Mouse (Mus musculus) E14TG2a.4 (cell line): Measurements from ENCODE around the gene Akap2.

ENCODE experiments used
- H3K27me3 ChIP-seq: 2 replicates; pipeline ENCODE4 v1.6.1; 2014; ENCODE audit warnings: low read length, control low read depth; ENCODE audit not compliant: insufficient read depth
- H3K36me3 ChIP-seq: 2 replicates; pipeline ENCODE4 v1.6.1; 2014; ENCODE audit warnings: low read length, control low read depth; ENCODE audit not compliant: insufficient read depth
- H3K4me1 ChIP-seq: replicated peaks from 2 replicates; pipeline ENCODE4 v1.6.1; 2014; ENCODE audit warnings: low read depth, low read length, control low read depth
- H3K4me3 ChIP-seq: replicated peaks from 2 replicates; pipeline ENCODE4 v1.5.1; 2014; ENCODE audit warnings: mild to moderate bottlenecking, low read length
- H3K9me3 ChIP-seq: 2 replicates; pipeline ENCODE4 v1.6.1; 2014; ENCODE audit warnings: low read length, control low read depth
- CTCF ChIP-seq: conservative IDR thresholded peaks from 2 replicates; pipeline ENCODE4 v1.5.1; 2014; ENCODE audit warnings: low read length
- NANOG ChIP-seq: IDR thresholded peaks from 2 replicates; pipeline ENCODE4 v1.6.1; 2014; ENCODE audit warnings: borderline replicate concordance, low read length, mixed read lengths
- POU5F1 ChIP-seq: IDR thresholded peaks from 2 replicates; pipeline ENCODE4 v1.6.1; 2014; ENCODE audit warnings: low read length, borderline replicate concordance

Gene Akap2

DNA sequence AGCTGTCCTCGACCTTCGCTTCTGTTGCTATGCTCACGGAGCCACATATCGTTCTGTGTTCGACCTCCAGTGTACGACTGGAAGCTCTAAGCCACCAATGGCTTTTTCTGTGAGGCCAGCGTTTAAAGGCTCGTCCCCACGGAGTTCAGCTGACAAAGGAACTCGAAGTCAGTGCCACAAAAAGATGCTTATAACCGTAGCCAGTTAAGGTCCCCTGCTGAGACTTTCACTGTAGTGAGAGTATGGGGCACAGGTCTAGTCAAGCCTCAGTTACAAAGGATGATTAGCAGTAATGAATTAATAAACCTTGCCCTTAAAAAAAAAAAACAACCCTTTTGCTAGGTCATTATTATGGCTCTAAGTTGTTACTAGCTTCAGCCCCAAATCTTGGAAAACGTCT is 37.3 kb upstream of the Akap2 start:
- H3K27me3 ChIP-seq = peaks cover 7% of the 10 kb centered on the region; the same call in 1 of the 2 replicates
- no peaks in the 10 kb centered on the region for H3K36me3 ChIP-seq
- H3K4me3 ChIP-seq = no peak overlapping the region
- H3K9me3 ChIP-seq = no peaks in the 10 kb centered on the region
- peaks cover 87% of the 10 kb centered on the region for H3K4me1 ChIP-seq
- TF ChIP-seq POU5F1 = no peak
- no peak for TF ChIP-seq NANOG
- no peak for TF ChIP-seq CTCF

DNA sequence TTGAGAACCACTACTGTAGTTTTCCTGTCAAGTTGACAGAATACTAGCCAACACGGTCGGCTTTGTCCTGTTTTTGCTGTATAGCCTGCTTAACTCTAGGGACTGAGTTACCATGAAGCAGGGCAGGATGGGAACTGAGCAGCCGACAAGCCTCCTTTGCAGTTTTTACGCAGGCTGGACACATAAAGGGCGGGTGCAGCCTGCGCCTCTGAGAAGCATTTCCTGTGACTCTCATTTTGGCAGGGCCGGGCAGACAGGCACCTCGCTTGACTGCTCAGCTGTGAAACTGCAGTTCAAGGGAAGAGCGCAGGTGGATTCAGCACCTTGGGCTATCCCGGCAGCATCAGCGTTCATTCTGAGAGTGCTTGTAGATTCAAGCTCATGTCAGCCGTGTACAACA is 35.9 kb upstream of the Akap2 start:
- Histone ChIP-seq H3K4me1 (peaks cover 88% of the 10 kb centered on the region), H3K27me3 (peaks cover 7% of the 10 kb centered on the region; the same call in 1 of the 2 replicates), H3K36me3 (no peaks in the 10 kb centered on the region), H3K4me3 (peak overlapping the region; percentile 30; the same call in 1 of the 2 replicates), H3K9me3 (no peaks in the 10 kb centered on the region)
- TF ChIP-seq NANOG (no peak), CTCF (no peak), POU5F1 (no peak)

DNA sequence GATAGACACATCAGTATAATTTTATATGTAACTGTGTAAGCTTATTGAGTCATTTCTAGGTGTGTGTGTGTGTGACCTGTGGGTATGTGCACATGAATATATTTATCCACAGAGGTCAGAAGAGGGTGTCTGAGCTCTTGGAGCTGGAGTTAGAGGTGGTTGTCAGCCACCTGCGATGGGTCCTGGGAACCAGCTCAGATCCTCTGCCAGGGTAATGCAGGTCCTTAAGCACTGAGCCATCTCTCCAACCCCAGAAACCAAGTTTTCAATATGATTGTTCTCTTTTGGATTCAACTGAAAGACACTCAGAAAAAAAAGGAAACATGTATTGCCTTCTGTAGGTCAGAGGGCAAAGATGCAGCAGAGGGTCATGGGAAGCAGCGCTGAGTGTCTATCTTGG is 35.1 kb upstream of the Akap2 start:
- TF ChIP-seq CTCF (no peak), POU5F1 (no peak), NANOG (no peak)
- Histone ChIP-seq H3K4me1 (peaks cover 90% of the 10 kb centered on the region), H3K36me3 (no peaks in the 10 kb centered on the region), H3K27me3 (peaks cover 7% of the 10 kb centered on the region; the same call in 1 of the 2 replicates), H3K9me3 (no peaks in the 10 kb centered on the region), H3K4me3 (no peak overlapping the region)

DNA sequence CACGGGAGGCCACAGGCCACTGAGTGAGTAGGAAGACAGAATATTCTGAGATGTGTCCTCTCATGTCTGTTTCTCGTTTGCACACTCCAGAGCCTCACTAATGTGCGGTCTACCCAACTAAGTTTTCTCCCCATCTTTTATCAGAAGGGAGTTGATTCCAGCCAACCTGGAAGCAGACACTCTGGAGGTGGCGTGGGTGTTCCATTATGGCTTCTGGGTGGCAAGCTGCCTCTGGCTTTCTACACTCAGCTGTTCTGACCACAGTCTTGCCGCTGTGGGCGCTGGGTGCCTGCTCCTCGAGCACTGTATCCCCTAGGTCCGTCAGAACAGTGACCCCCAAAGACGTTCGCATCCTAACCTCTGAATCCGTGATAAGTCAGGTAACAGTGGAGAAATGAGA is 34.5 kb upstream of the Akap2 start:
- peaks cover 6% of the 10 kb centered on the region; the same call in 1 of the 2 replicates for H3K27me3 ChIP-seq
- TF ChIP-seq NANOG (no peak), POU5F1 (no peak), CTCF (no peak)
- peaks cover 90% of the 10 kb centered on the region for H3K4me1 ChIP-seq
- H3K4me3 ChIP-seq = no peak overlapping the region
- H3K36me3 ChIP-seq = no peaks in the 10 kb centered on the region
- no peaks in the 10 kb centered on the region for H3K9me3 ChIP-seq

DNA sequence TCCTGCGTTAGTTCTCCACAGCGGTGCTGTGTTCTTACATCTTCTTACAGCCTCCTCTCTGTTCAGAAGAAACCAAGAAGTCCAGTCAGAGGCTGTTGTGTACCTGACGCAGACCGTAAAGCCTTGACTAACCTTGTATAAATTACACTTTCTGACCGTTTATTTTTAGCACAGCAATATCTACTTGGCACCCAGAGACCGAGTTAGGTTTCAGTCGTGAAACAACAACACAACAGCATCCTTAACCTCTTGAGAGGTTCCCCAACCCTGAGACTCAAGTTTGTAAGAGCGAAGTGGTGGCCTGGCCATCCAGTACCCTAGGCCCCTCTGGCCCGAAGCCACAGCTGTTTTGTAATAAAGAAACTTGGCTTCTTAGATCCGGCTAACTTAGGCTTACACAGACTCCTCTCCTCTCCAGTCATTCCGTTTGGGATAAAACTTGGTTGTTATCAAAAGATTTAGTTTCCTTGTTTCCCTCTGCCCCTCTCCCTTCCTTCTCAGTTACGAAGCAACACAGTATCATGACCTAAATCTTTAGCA is 32.7 kb upstream of the Akap2 start:
- H3K36me3 ChIP-seq = no peaks in the 10 kb centered on the region
- H3K27me3 ChIP-seq = no peaks in the 10 kb centered on the region
- no peak overlapping the region for H3K4me3 ChIP-seq
- no peaks in the 10 kb centered on the region for H3K9me3 ChIP-seq
- TF ChIP-seq CTCF (no peak), NANOG (no peak), POU5F1 (no peak)
- H3K4me1 ChIP-seq = peaks cover 94% of the 10 kb centered on the region

DNA sequence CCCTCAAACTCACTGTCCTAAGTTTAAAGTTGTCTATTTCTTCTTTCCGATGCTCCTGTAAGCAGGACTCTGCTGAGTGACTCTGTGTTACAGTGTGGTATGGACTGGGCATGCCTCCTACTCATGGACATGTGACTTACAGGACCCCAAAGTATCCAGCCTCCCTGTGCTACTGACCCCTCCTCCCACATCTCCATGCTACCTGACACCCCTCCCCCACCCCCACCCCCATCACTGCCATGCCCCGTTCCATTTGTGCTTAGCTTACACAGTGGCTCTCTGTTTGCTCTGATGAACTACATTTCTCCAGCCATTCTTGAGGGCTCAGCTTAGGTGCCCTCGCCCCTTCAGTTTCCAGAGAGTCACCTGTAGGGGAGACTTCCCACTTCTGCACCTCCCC is 30.7 kb upstream of the Akap2 start:
- H3K36me3 ChIP-seq = no peaks in the 10 kb centered on the region
- peaks cover 97% of the 10 kb centered on the region for H3K4me1 ChIP-seq
- no peaks in the 10 kb centered on the region for H3K27me3 ChIP-seq
- H3K9me3 ChIP-seq = no peaks in the 10 kb centered on the region
- H3K4me3 ChIP-seq = peak overlapping the region; percentile 50
- TF ChIP-seq CTCF = no peak
- no peak for TF ChIP-seq NANOG

DNA sequence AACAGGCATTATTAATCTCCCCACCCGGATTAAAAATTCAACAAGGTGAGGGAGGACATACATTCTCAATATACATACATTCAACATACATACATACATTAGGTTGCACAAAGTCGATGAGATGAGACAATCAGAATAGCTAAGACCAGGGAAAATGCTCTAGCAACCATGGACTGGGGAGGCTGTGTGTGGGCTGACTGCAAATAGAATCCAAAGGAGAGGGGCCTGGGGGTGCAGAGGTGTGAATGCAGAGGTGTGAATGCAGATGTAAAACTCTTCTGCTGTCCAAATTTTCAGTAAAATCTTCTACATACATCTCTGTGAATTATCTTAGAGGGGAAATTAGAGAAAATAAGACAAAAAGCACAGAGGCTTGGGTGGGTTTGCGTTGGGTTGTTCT is 29.9 kb upstream of the Akap2 start:
- H3K4me3 ChIP-seq = no peak overlapping the region
- H3K4me1 ChIP-seq = peaks cover 95% of the 10 kb centered on the region
- H3K9me3 ChIP-seq = no peaks in the 10 kb centered on the region
- H3K36me3 ChIP-seq = no peaks in the 10 kb centered on the region
- no peak for TF ChIP-seq POU5F1
- TF ChIP-seq CTCF = no peak
- TF ChIP-seq NANOG = no peak
- no peaks in the 10 kb centered on the region for H3K27me3 ChIP-seq

DNA sequence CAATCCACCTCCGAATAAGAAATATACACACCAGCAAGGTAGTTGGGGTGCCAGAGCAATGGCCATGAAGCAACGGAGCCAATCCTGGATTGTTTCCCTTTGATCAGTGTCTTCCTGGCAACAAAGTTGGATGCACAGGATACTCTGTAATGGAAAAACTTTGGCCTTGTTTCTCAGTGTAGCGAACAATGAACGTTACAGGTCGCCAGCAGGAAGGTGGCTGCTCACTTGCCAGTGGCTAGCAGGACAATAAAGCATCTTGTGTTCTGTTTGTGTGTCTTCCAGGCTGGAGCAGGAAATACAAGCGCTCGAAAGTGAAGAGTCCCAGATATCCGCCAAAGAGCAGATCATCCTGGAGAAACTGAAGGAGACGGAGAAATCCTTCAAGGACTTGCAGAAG is 29.3 kb upstream of the Akap2 start:
- TF ChIP-seq NANOG (no peak), CTCF (no peak)
- no peaks in the 10 kb centered on the region for H3K9me3 ChIP-seq
- no peaks in the 10 kb centered on the region for H3K36me3 ChIP-seq
- no peaks in the 10 kb centered on the region for H3K27me3 ChIP-seq
- H3K4me1 ChIP-seq = peaks cover 95% of the 10 kb centered on the region
- H3K4me3 ChIP-seq = no peak overlapping the region

DNA sequence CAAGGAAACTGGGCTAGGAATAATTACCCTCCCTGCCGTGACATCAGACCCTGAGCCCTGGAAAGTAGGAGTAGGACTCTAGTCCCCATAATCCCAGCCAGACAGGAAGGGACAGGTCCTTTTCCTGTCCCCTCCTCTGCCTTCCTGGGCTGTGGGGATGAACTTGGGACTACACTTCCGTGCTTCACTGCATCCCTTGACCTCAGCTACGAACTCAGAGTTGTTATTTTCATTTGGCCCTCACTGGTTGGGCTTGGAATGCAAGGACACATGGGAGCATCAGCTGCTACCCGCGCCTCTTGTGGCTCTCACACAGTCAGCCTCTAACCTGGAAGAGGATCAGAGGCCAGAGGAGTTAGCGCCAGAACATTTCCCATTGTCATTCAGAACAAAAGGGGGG is 27.5 kb upstream of the Akap2 start:
- Histone ChIP-seq H3K9me3 (no peaks in the 10 kb centered on the region), H3K36me3 (no peaks in the 10 kb centered on the region), H3K27me3 (no peaks in the 10 kb centered on the region), H3K4me3 (peak overlapping the region; percentile 55), H3K4me1 (peaks cover 95% of the 10 kb centered on the region)
- TF ChIP-seq CTCF (no peak), NANOG (no peak), POU5F1 (no peak)
